Mouse (Mus musculus): Measurements from ENCODE around the gene Nat8f7. TPM values are rescaled to one million over a fixed set of nuclear protein-coding genes. Genes with fewer than 3 reads are reported as not detected.

Gene Nat8f7
- not detected in 2 replicates for polyA plus RNA-seq (2015; fragmentation: Nextera tagmentation; extraction: Ambion mirVana)

DNA sequence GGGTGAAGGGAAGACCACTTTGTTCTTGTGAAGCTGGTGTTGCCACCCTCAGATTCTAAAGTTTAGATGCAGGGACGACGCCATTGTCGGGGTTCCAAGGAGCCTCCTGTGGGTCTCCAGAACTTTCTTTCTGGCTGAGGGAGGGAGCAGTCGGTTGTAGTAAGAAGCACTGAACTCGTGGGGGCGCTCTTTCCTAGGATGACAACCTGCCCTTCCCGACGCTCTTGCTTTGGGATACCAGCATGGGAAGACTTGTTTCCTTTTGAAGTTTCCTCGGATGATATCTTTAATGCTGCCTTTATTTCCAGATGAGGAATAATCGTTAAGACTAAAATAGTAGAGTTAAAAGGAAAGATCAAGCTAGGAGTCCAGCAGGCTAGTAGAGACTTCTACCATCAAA is at the start of gene Nat8f7:
Gene Nat8f7, minus strand, starts transcription at position 101 of the 400 bp plus-strand sequence.

Other genes with a start within 250 kb of the Nat8f7 start
- gene Fbxo41, start 210.2 kb downstream of the Nat8f7 start, polyA plus RNA-seq (2015; fragmentation: Nextera tagmentation; extraction: Ambion mirVana) = 0.02 TPM in 1 of 2 replicates, not detected in the other
- not detected in 2 replicates for gene Egr4, start 199.6 kb downstream of the Nat8f7 start, polyA plus RNA-seq (2015; fragmentation: Nextera tagmentation; extraction: Ambion mirVana)
- 3.4 and 3.6 TPM in 2 replicates for gene Alms1, start 125.7 kb downstream of the Nat8f7 start, polyA plus RNA-seq (2015; fragmentation: Nextera tagmentation; extraction: Ambion mirVana)
- gene Nat8f3, start 52.5 kb upstream of the Nat8f7 start, polyA plus RNA-seq (2015; fragmentation: Nextera tagmentation; extraction: Ambion mirVana) = 0.11 TPM in 1 of 2 replicates, not detected in the other
- gene Nat8f6, start 107.7 kb upstream of the Nat8f7 start, polyA plus RNA-seq (2015; fragmentation: Nextera tagmentation; extraction: Ambion mirVana) = not detected in 2 replicates
- not detected in 2 replicates for gene Nat8f5, start 107.8 kb upstream of the Nat8f7 start, polyA plus RNA-seq (2015; fragmentation: Nextera tagmentation; extraction: Ambion mirVana)
- gene Nat8, start 118.9 kb upstream of the Nat8f7 start, polyA plus RNA-seq (2015; fragmentation: Nextera tagmentation; extraction: Ambion mirVana) = not detected in 2 replicates
- gene Nat8f2, start 156.0 kb upstream of the Nat8f7 start, polyA plus RNA-seq (2015; fragmentation: Nextera tagmentation; extraction: Ambion mirVana) = not detected in 2 replicates
- 0.89 and 1.0 TPM in 2 replicates for gene Nat8f4, start 191.7 kb upstream of the Nat8f7 start, polyA plus RNA-seq (2015; fragmentation: Nextera tagmentation; extraction: Ambion mirVana)
- gene Tprkb, start 198.7 kb upstream of the Nat8f7 start, polyA plus RNA-seq (2015; fragmentation: Nextera tagmentation; extraction: Ambion mirVana) = 27.2 and 28.6 TPM in 2 replicates
- gene Nat8f1, start 202.5 kb upstream of the Nat8f7 start, polyA plus RNA-seq (2015; fragmentation: Nextera tagmentation; extraction: Ambion mirVana) = 4.5 and 5.5 TPM in 2 replicates
- gene Dusp11, start 248.5 kb upstream of the Nat8f7 start, polyA plus RNA-seq (2015; fragmentation: Nextera tagmentation; extraction: Ambion mirVana) = 37.0 and 37.1 TPM in 2 replicates

All from spleen, postnatal 0 days (tissue).